ENCODE assay signal across 28 mouse cellular contexts in genomic region chr13:112388176-112388575, GRCm38 (mm10).
DNase-seq lines count a peak whose midpoint lies in the region; ATAC-seq and TF ChIP-seq lines count a peak whose summit lies in the region.
"Had no signal": no experiment of that assay in that cellular context is flagged by ENCODE, and none has a peak within 500 bp of the region (broad histone marks: within the 10 kb centered on the region; RNA-seq: fewer than 3 reads in every experiment).

No protein-coding gene starts in this region.

- peak; percentile 56 for DNase-seq in naive thymus-derived CD4-positive, alpha-beta T cell, adult 2 months (ENCODE audit: low read depth)
- no peak for DNase-seq in cerebellum, postnatal 4 days (ENCODE audit: low spot score in 2 of 2)
- DNase-seq in kidney, adult 2 months: no peak
- no peak for DNase-seq in ovary, postnatal 10 days (ENCODE audit: low spot score)
- DNase-seq: adrenal gland, adult 2 months; adrenal gland, postnatal 14 days; cerebellum, adult 11 months; cerebellum, adult 2 months; cerebellum, adult 9-11 months; cerebellum, postnatal 25 days; embryo, embryonic 11 days; gastrocnemius, postnatal 10 days; gastrocnemius, postnatal 36 days; heart, adult 2 months; heart, postnatal 14 days; heart, postnatal 4 days had no signal

- H3K27ac ChIP-seq in kidney, adult 2 months (ENCODE audit: insufficient read depth, low read depth, low read length): no peak overlapping the region
- H3K27ac ChIP-seq: embryonic facial prominence, embryonic 10.5 days; embryonic facial prominence, embryonic 13.5 days; forebrain, embryonic 13.5 days; heart, adult 2 months; heart, embryonic 10.5 days; heart, embryonic 13.5 days; hindbrain, embryonic 12.5 days; hindbrain, embryonic 15.5 days had no signal

- WGBS in kidney, adult 2 months: 92% methylated on average over 3 of the region's 3 CpGs

- peak; percentile 63 for ATAC-seq in CD4-positive, CD25-positive, alpha-beta regulatory T cell, adult 4 months
- peak; percentile 51 for ATAC-seq in activated CD4-positive, CD25-positive, alpha-beta regulatory T cell, adult 4 months
- ATAC-seq: forebrain, embryonic 13.5 days; forebrain, embryonic 16.5 days; intestine, embryonic 16.5 days had no signal

- no peaks in the 10 kb centered on the region for H3K36me3 ChIP-seq in kidney, adult 2 months (ENCODE audit: control insufficient read depth, insufficient read depth, low read length)
- H3K36me3 ChIP-seq: embryonic facial prominence, embryonic 10.5 days; embryonic facial prominence, embryonic 13.5 days; heart, embryonic 10.5 days; heart, embryonic 13.5 days; hindbrain, embryonic 12.5 days; hindbrain, embryonic 15.5 days had no signal

- no peaks in the 10 kb centered on the region for H3K27me3 ChIP-seq in kidney, adult 2 months (replicated peaks; ENCODE audit: control insufficient read depth, insufficient read depth, low read length)
- H3K27me3 ChIP-seq: embryonic facial prominence, embryonic 13.5 days; forebrain, embryonic 13.5 days; heart, embryonic 13.5 days; hindbrain, embryonic 12.5 days; hindbrain, embryonic 15.5 days had no signal

- no peak overlapping the region for H3K4me3 ChIP-seq in kidney, adult 2 months (ENCODE audit: insufficient read depth, low read depth, low read length)
- H3K4me3 ChIP-seq: embryonic facial prominence, embryonic 10.5 days; embryonic facial prominence, embryonic 13.5 days; erythroblast, embryonic 14.5 days; forebrain, embryonic 13.5 days; heart, adult 2 months; heart, embryonic 10.5 days; heart, embryonic 13.5 days; hindbrain, embryonic 12.5 days; hindbrain, embryonic 15.5 days had no signal

- TF ChIP-seq POLR2A in kidney, adult 2 months (IDR thresholded peaks at IDR 0.05; ENCODE audit: low read depth, low read length): no peak

- TF ChIP-seq CTCF in kidney, adult 2 months (conservative IDR thresholded peaks at IDR 0.05; ENCODE audit: insufficient read depth, insufficient read length, low read depth, low read length): no peak

- H3K4me1 ChIP-seq in kidney, adult 2 months (ENCODE audit: control insufficient read depth, insufficient read depth, low read length): 0 out of 2 replicates have a peak, but pooled peaks cover 3% of the 10 kb centered on the region
- H3K4me1 ChIP-seq: forebrain, embryonic 13.5 days; hindbrain, embryonic 15.5 days had no signal
